Mouse (Mus musculus) lung, adult 10 weeks (tissue): ENCODE data around the gene Dmrtc1c2. TPM values are rescaled to one million over a fixed set of nuclear protein-coding genes. Genes with fewer than 3 reads are reported as not detected.

ENCODE experiments used
- polyA plus RNA-seq: library from polyadenylated mRNA; stranded (reverse); fragments of 350-450 nt; fragmentation: Illumina TruSeq; extraction: RNeasy Lipid Tissue Mini Kit (QIAGEN cat#74804); gene quantifications from one replicate; pipeline ENCODE4 v1.2.3, GENCODE M21; 2014; ENCODE audit warnings: low read depth, low replicate concordance; ENCODE audit not compliant: insufficient read depth

Dmrtc1c2 gene
- polyA plus RNA-seq = not detected

GRCm38 (mm10) chrX:102854516-102854915, at the start of gene Dmrtc1c2:
Gene Dmrtc1c2 (minus strand): TSS chrX:102854616.

GRCm38 (mm10) chrX:102867871-102868270, 13.5 kb upstream of the Dmrtc1c2 start, which contains the start of gene 1700031F05Rik:
Gene 1700031F05Rik (minus strand): TSS chrX:102867971.

GRCm38 (mm10) chrX:102802663-102803062, 51.8 kb downstream of the Dmrtc1c2 start, which contains the start of gene Dmrtc1c1:
Gene Dmrtc1c1 (plus strand): TSS chrX:102802963.

Other genes starting within 250 kb of the Dmrtc1c2 start
- 4.9 TPM for gene Phka1, start 210.4 kb downstream of the Dmrtc1c2 start, polyA plus RNA-seq
- gene Gm3880, start 167.6 kb downstream of the Dmrtc1c2 start, polyA plus RNA-seq = not detected
- gene Gm9112, start 147.0 kb downstream of the Dmrtc1c2 start, polyA plus RNA-seq = not detected
- not detected for gene Dmrtc1b, start 146.8 kb downstream of the Dmrtc1c2 start, polyA plus RNA-seq
- gene Dmrtc1c1, start 51.7 kb downstream of the Dmrtc1c2 start, polyA plus RNA-seq = not detected
- not detected for gene 1700031F05Rik, start 13.4 kb upstream of the Dmrtc1c2 start, polyA plus RNA-seq
- gene Dmrtc1a, start 54.1 kb upstream of the Dmrtc1c2 start, polyA plus RNA-seq = 0.19 TPM
- not detected for gene 1700011M02Rik, start 54.3 kb upstream of the Dmrtc1c2 start, polyA plus RNA-seq
- not detected for gene 1700018G05Rik, start 73.8 kb upstream of the Dmrtc1c2 start, polyA plus RNA-seq